Mouse (Mus musculus) cerebellum, adult 8-10 months (tissue): ENCODE results near the gene Gm29735.

Experiments used
- DNase-seq: peaks from one replicate; pipeline ENCODE4 v3.0.0; 2022

Gm29735 gene

DNA sequence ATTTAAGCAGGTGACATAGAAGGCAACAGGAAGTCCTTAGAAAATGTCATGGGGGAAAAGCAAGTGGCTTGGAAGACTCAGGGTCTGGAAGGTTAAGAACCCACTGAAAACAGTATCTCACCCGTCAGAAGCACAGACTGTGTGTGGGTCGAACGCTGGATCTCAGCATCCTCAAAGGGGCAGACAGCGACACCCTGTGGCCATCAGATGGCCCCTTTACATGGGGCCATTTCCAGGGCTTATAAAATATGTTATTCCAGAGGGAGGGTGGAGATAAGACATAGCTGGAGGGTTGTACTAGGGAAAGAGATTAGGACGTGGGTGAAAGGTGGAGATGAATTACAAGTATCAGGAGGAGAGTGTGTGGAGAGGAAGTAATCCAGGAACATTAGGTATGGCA, 37.3 kb downstream of the Gm29735 start:
- peak; percentile 20 for DNase-seq
